Mouse (Mus musculus) heart, embryonic 12.5 days (tissue): ENCODE data around the gene Tmem54. TPM values are rescaled to one million over a fixed set of nuclear protein-coding genes. Genes with fewer than 3 reads are reported as not detected.

ENCODE experiments used
- ATAC-seq: fragments of 200-750 bp; cut with Nextera tagmentation; 2 replicates; pipeline ENCODE4 v1.8.0; 2017; ENCODE audit warnings: moderate TSS enrichment, moderate library complexity; ENCODE audit not compliant: insufficient number of reproducible peaks, low FRiP score
- H3K27ac ChIP-seq: fragments of 300-500 bp; sonication (generic); 2 replicates; pipeline ENCODE4 v1.5.1; 2016; ENCODE audit warnings: mild to moderate bottlenecking, moderate library complexity; ENCODE audit not compliant: poor library complexity, severe bottlenecking
- H3K27me3 ChIP-seq: fragments of 300-500 bp; sonication (generic); replicated peaks from 2 replicates; pipeline ENCODE4 v1.6.1; 2016; ENCODE audit warnings: mild to moderate bottlenecking, moderate library complexity
- H3K36me3 ChIP-seq: fragments of 300-500 bp; sonication (generic); 2 replicates; pipeline ENCODE4 v1.6.1; 2016; ENCODE audit warnings: mild to moderate bottlenecking, moderate library complexity
- H3K4me1 ChIP-seq: fragments of 300-500 bp; sonication (generic); replicated peaks from 2 replicates; pipeline ENCODE4 v1.6.1; 2016; ENCODE audit warnings: mild to moderate bottlenecking
- H3K4me2 ChIP-seq: fragments of 300-500 bp; sonication (generic); 2 replicates; pipeline ENCODE4 v1.6.1; 2016; ENCODE audit warnings: mild to moderate bottlenecking, moderate library complexity
- H3K4me3 ChIP-seq: fragments of 300-500 bp; sonication (generic); 2 replicates; pipeline ENCODE4 v1.5.1; 2016; ENCODE audit warnings: mild to moderate bottlenecking
- H3K9ac ChIP-seq: fragments of 300-500 bp; sonication (generic); 2 replicates; pipeline ENCODE4 v1.6.1; 2016; ENCODE audit warnings: mild to moderate bottlenecking, moderate library complexity
- H3K9me3 ChIP-seq: fragments of 300-500 bp; sonication (generic); replicated peaks from 2 replicates; pipeline ENCODE4 v1.6.1; 2016; ENCODE audit warnings: mild to moderate bottlenecking, moderate library complexity
- WGBS: fragments of 180-500 bp; shearing (Covaris S2); methylation state at CpG from one replicate; pipeline ENCODE4 v1.1.7; 2016; 5-methylcytosine and 5-hydroxymethylcytosine counted together
- polyA plus RNA-seq: library from polyadenylated mRNA; unstranded; fragments of >200 nt; fragmentation: Nextera tagmentation; extraction: Ambion mirVana; gene quantifications from 2 replicates; pipeline ENCODE4 v1.2.1, GENCODE M21; 2016

The Tmem54 gene
- polyA plus RNA-seq, 1 experiment from 2014 or later, result 0.34 TPM

DNA sequence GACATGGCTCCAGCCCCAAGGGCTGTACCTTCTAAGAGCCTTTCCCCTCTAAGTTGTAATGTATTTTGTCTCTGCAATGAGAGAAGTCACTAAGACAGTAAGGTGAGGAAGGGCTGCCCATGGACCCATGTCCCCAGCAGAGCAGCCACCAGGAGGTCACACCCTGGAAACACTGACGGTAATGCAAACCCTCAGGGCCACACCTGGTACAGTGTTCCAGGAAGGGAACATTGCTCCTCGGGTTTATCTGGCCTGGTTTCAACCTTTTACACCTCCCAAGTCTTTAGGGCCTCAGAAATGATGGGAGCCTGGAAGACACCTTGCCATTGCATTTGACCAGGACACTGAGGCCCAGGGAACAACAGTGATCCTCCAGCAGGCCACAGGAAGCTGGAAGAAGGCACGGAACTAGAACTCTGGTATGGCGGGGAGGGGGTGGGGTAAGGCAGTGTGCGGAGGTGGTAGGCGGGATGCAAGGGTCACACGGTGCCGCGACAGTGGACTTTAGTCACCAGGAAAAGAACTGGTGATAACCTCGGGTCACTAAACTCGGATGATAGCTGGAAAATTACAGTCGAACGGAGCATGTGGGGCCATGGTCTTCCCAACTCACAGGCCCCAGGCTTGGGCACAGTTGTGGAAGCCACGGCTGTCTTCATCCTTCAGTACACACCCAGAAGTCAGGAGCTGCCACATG, 3.1 kb upstream of the Tmem54 start:
- H3K4me1 ChIP-seq, result peaks cover 6% of the 10 kb centered on the region
- ATAC-seq, result no peak
- H3K27ac ChIP-seq, result no peak overlapping the region
- no peak overlapping the region for H3K4me2 ChIP-seq
- H3K36me3 ChIP-seq, result no peaks in the 10 kb centered on the region
- H3K9me3 ChIP-seq, result no peaks in the 10 kb centered on the region
- peaks cover 51% of the 10 kb centered on the region for H3K27me3 ChIP-seq
- H3K9ac ChIP-seq, result no peak overlapping the region
- H3K4me3 ChIP-seq, result no peak overlapping the region
- WGBS, result 59% methylated on average over 14 of the region's 14 CpGs

DNA sequence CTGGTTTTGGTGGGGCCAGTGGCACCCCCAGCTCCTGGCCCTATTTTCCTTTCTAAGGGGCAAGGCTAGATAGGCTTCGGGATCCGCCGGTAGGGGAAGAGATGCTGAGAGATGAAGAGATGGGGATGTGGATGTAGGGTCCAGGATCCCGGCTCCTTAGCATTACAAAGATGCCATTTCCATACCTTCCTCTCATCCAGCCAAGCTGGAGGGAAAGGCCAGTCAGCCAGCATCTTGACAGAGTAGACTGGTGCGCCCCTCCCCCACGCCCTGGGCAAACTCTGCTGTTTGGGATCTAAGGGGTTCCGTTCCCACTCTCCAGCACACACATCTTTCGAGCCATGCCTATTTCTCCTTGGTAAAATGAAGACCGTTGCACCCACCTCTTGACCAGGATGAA, 725 bp downstream of the Tmem54 start:
- H3K27ac ChIP-seq, result no peak overlapping the region
- peaks cover 6% of the 10 kb centered on the region for H3K4me1 ChIP-seq
- no peak overlapping the region for H3K4me3 ChIP-seq
- peaks cover 68% of the 10 kb centered on the region for H3K27me3 ChIP-seq
- H3K9me3 ChIP-seq, result no peaks in the 10 kb centered on the region
- H3K9ac ChIP-seq, result no peak overlapping the region
- no peaks in the 10 kb centered on the region for H3K36me3 ChIP-seq
- 13% methylated on average over 9 of the region's 9 CpGs for WGBS
- ATAC-seq, result no peak
- H3K4me2 ChIP-seq, result no peak overlapping the region

DNA sequence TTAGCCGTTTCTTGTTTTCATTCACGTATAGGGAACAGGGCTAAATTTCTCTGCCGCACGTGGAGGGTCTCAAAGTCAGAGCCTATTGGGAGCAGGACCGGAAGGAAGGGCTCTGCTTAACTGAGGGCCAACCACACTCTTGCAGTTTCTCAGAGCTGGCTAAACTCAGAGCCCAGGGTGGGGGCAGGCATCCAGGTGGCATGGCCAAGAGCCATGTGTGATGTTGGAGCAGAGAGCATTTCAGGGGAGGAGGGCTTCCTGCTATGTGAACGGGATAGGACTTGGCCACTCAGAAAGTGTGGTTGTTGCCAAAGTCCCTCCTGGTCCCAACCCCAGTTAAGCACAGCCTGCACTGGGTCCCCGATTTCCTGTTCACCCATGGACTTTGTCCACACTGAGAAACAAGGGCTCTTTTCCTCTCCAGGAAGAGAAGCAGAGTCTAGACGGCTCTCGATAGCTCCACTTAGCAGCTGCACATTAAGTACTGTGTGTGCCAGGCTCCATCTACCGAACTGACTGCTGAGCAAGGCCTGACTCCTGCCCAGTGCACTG, 2.1 kb downstream of the Tmem54 start:
- H3K4me3 ChIP-seq, result no peak overlapping the region
- no peak overlapping the region for H3K4me2 ChIP-seq
- ATAC-seq, result no peak
- H3K9ac ChIP-seq, result no peak overlapping the region
- no peaks in the 10 kb centered on the region for H3K9me3 ChIP-seq
- H3K36me3 ChIP-seq, result no peaks in the 10 kb centered on the region
- H3K4me1 ChIP-seq, result peaks cover 6% of the 10 kb centered on the region
- 72% methylated on average over 10 of the region's 10 CpGs for WGBS
- no peak overlapping the region for H3K27ac ChIP-seq
- H3K27me3 ChIP-seq, result peaks cover 69% of the 10 kb centered on the region

GRCm38 (mm10) chr4:129108624-129109023, 3.3 kb downstream of the Tmem54 start:
- H3K4me1 ChIP-seq, result peaks cover 6% of the 10 kb centered on the region
- ATAC-seq, result no peak
- no peak overlapping the region for H3K4me3 ChIP-seq
- H3K36me3 ChIP-seq, result no peaks in the 10 kb centered on the region
- 0 out of 2 replicates have a peak, but pooled peaks cover 2% of the 10 kb centered on the region for H3K9me3 ChIP-seq
- H3K27me3 ChIP-seq, result peaks cover 70% of the 10 kb centered on the region
- WGBS, result 77% methylated on average over 7 of the region's 7 CpGs
- no peak overlapping the region for H3K4me2 ChIP-seq
- no peak overlapping the region for H3K9ac ChIP-seq
- no peak overlapping the region for H3K27ac ChIP-seq

DNA sequence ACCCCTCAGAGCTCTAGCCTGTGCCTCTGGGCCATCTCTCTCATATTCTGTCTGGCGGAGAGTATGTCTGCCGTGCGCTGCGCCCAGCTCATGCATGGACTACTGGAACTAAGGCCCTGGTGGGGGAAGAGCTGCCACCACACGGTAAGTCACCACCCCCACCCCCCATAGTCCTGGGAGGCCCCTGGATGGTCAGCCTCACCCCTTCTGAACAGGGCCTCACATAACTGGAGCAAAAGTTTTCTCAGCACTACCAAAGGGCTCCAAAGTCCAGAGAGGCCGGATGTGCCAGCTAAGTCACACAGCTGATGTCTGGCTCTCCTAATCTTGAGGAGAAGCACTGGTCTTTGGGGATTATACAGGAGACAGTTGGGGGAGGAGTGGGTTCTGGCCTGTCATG, 5.5 kb downstream of the Tmem54 start:
- no peak overlapping the region for H3K4me2 ChIP-seq
- 0 out of 2 replicates have a peak, but pooled peaks cover 2% of the 10 kb centered on the region for H3K9me3 ChIP-seq
- H3K27ac ChIP-seq, result no peak overlapping the region
- ATAC-seq, result no peak
- H3K4me1 ChIP-seq, result no peaks in the 10 kb centered on the region
- no peak overlapping the region for H3K4me3 ChIP-seq
- 84% methylated on average over 6 of the region's 6 CpGs for WGBS
- H3K27me3 ChIP-seq, result peaks cover 69% of the 10 kb centered on the region
- H3K36me3 ChIP-seq, result no peaks in the 10 kb centered on the region
- H3K9ac ChIP-seq, result no peak overlapping the region

DNA sequence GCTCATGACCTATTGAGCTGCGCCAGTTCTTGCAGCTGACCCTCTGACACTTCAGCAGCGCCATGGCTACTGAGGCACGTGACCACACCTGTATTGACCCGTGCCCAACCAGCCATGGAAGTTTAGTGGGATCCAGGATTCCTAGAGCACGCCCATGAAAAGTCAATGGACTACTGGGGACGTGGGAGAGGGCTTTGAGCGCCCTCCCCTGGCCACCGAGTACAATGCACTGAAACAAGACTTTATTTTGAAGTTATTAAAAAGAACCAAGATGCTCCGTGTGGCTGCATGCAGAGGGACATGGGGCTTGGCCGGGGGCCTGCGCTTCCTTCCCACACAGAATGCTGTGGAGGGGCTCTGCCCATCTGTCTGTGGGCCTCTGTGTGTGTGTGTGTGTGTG, 6.0 kb downstream of the Tmem54 start:
- Histone ChIP-seq H3K4me2 (no peak overlapping the region), H3K27me3 (peaks cover 69% of the 10 kb centered on the region), H3K4me1 (no peaks in the 10 kb centered on the region), H3K4me3 (no peak overlapping the region), H3K36me3 (no peaks in the 10 kb centered on the region), H3K9ac (no peak overlapping the region), H3K27ac (no peak overlapping the region), H3K9me3 (0 out of 2 replicates have a peak, but pooled peaks cover 2% of the 10 kb centered on the region)
- ATAC-seq, result no peak
- 65% methylated on average over 11 of the region's 11 CpGs for WGBS

GRCm38 (mm10) chr4:129112231-129112630, 6.9 kb downstream of the Tmem54 start:
- no peaks in the 10 kb centered on the region for H3K36me3 ChIP-seq
- H3K4me2 ChIP-seq, result no peak overlapping the region
- H3K9ac ChIP-seq, result no peak overlapping the region
- H3K27ac ChIP-seq, result no peak overlapping the region
- WGBS, result 62% methylated on average over 13 of the region's 13 CpGs
- 0 out of 2 replicates have a peak, but pooled peaks cover 2% of the 10 kb centered on the region for H3K9me3 ChIP-seq
- ATAC-seq, result no peak
- no peak overlapping the region for H3K4me3 ChIP-seq
- peaks cover 67% of the 10 kb centered on the region for H3K27me3 ChIP-seq
- no peaks in the 10 kb centered on the region for H3K4me1 ChIP-seq

GRCm38 (mm10) chr4:129113083-129113988, 8.0 kb downstream of the Tmem54 start:
- Histone ChIP-seq H3K36me3 (no peaks in the 10 kb centered on the region), H3K4me3 (no peak overlapping the region), H3K9ac (no peak overlapping the region), H3K27ac (no peak overlapping the region), H3K4me1 (no peaks in the 10 kb centered on the region), H3K9me3 (0 out of 2 replicates have a peak, but pooled peaks cover 2% of the 10 kb centered on the region), H3K27me3 (peaks cover 60% of the 10 kb centered on the region), H3K4me2 (no peak overlapping the region)
- peak; percentile 22; the same call in 1 of the 2 replicates for ATAC-seq
- 32% methylated on average over 28 of the region's 28 CpGs for WGBS

- H3K9me3 ChIP-seq, result 0 out of 2 replicates have a peak, but pooled peaks cover 2% of the 10 kb centered on the region
- no peak overlapping the region for H3K9ac ChIP-seq
- 91% methylated on average over 8 of the region's 8 CpGs for WGBS
- peaks cover 87% of the 10 kb centered on the region for H3K27me3 ChIP-seq
- no peak overlapping the region for H3K4me3 ChIP-seq
- no peak overlapping the region for H3K4me2 ChIP-seq
- no peak for ATAC-seq
- H3K27ac ChIP-seq, result no peak overlapping the region
- H3K4me1 ChIP-seq, result peaks cover 8% of the 10 kb centered on the region
- H3K36me3 ChIP-seq, result no peaks in the 10 kb centered on the region
These were observed 11.4 kb downstream of the Tmem54 start for GRCm38 (mm10) chr4:129116703-129117102.

- Histone ChIP-seq H3K9ac (no peak overlapping the region), H3K9me3 (0 out of 2 replicates have a peak, but pooled peaks cover 2% of the 10 kb centered on the region), H3K4me3 (no peak overlapping the region), H3K27me3 (peaks cover 90% of the 10 kb centered on the region), H3K27ac (no peak overlapping the region), H3K36me3 (no peaks in the 10 kb centered on the region), H3K4me2 (no peak overlapping the region), H3K4me1 (peaks cover 8% of the 10 kb centered on the region)
- no peak for ATAC-seq
- 81% methylated on average over 14 of the region's 14 CpGs for WGBS
These were observed 12.6 kb downstream of the Tmem54 start for GRCm38 (mm10) chr4:129117720-129118510.
